Mouse (Mus musculus): ENCODE results near the gene Gramd4. TPM values are rescaled to one million over a fixed set of nuclear protein-coding genes. Genes with fewer than 3 reads are reported as not detected.

Gene Gramd4
- total and polyA plus RNA-seq, 3 experiments = 0.17 to 0.66 (median 0.56) TPM

DNA sequence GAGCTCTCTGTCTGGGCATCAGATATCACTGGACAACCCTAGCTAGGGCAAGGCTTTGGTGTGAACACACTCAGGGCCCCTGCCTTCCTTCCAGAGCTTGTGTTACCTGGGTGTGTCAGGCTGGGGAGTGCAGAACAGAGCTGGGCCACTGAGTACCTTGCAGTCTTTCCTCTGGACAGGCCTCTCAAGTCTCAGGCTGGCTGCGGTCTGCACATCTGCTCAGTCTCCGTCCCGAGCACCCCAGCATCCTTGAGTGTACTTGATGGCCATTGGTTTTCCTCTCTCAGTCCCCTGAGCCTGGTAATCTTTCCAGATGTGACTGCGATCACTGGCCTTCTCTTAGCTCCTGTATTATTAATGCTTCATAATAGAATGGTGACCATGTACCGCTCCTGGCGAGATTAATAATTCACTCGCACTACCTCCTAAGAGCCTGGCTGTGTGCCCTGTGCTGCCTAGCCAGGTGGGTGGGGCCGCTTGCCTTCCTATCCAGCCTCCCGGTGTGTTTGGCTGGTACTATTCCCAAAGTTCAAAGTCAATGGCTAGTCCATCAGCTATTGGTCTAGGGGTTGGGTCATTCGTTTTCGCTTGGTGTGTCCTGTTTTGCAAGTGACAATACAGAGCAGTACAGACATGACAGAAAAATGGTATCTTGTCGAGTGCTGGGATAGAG is 34.6 kb downstream of the Gramd4 start:
- no peak for TF ChIP-seq ELF1 (IDR thresholded peaks at IDR 0.05; ENCODE audit: low read depth, low read length)
- Histone ChIP-seq H3K27me3 (replicated peaks) (peaks cover 49% of the 10 kb centered on the region), H3K4me1 (ENCODE audit: control insufficient read depth in 1 of 2, insufficient read depth in 2 of 2) (peaks cover 25 to 60% of the 10 kb centered on the region in 2 experiments), H3K4me3 (replicated peaks in 1 of 3; ENCODE audit: low read depth in 2 of 3, low read length in 2 of 3, poor library complexity in 1 of 3) (no peak overlapping the region), H3K36me3 (replicated peaks in 1 of 2; ENCODE audit: control insufficient read depth in 1 of 2, insufficient read depth in 1 of 2, low read length in 1 of 2) (no peaks in the 10 kb centered on the region), H3K9me3 (replicated peaks; ENCODE audit: low read length) (no peaks in the 10 kb centered on the region), H3K27ac (ENCODE audit: insufficient read depth, low read depth) (no peak overlapping the region), H3K79me2 (replicated peaks; ENCODE audit: control insufficient read depth, extremely low read depth, insufficient read depth, poor library complexity, severe bottlenecking) (no peaks in the 10 kb centered on the region), H3K4me2 (ENCODE audit: insufficient read depth, low read depth, poor library complexity, severe bottlenecking) (no peak overlapping the region), H3K9ac (ENCODE audit: insufficient read depth, low read depth) (no peak overlapping the region)
- no peak for DNase-seq (ENCODE audit: extremely low read depth)
- dilution Hi-C loops (cut with MboI; ENCODE audit: extremely low pct_ligation_motif_present, extremely low pct_unique_long_range_greater_than_20kb, low sequenced_read_pairs) = no loop called here
- in situ Hi-C loops (cut with MboI; ENCODE audit: low pct_ligation_motif_present, low pct_unique_long_range_greater_than_20kb, low sequenced_read_pairs) = no loop called here

DNA sequence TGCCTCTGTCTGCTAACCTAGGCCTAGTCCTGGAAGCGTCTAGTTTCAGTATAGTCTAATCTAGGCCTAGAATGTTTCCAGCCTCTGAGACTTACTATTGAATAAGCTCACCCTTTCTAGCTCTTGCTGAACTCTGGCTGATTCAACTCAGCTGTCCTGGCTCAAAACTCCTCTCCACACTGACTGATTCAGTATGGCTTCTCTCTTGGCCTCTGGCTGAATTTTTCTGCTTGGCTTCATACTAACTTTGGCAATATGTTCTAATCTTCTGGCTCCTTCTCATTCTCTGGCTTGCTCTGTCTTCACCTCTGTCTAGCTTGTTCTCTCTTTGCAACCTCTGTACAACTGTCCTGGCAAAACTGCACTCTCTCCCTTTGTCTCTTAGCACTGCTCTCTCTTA is 35.7 kb downstream of the Gramd4 start:
- DNase-seq (ENCODE audit: extremely low read depth) = no peak
- no peak overlapping the region for H3K4me2 ChIP-seq (ENCODE audit: insufficient read depth, low read depth, poor library complexity, severe bottlenecking)
- H3K9ac ChIP-seq (ENCODE audit: insufficient read depth, low read depth) = no peak overlapping the region
- peaks cover 43% of the 10 kb centered on the region for H3K27me3 ChIP-seq (replicated peaks)
- TF ChIP-seq SIN3A (IDR thresholded peaks at IDR 0.05; ENCODE audit: low read length) (no peak), EP300 (IDR thresholded peaks at IDR 0.05; ENCODE audit: low read length) (no peak), ZC3H11A (IDR thresholded peaks at IDR 0.05; ENCODE audit: low read depth, low read length) (no peak), POLR2A (IDR thresholded peaks at IDR 0.05; ENCODE audit: low read depth, low read length) (no peak), JUND (conservative IDR thresholded peaks at IDR 0.05; ENCODE audit: low read depth, low read length) (no peak), E2F4 (IDR thresholded peaks at IDR 0.05; ENCODE audit: insufficient replicate concordance, low read depth, low read length) (no peak), ZNF384 (IDR thresholded peaks at IDR 0.05; ENCODE audit: low read depth, low read length) (no peak), MAX (IDR thresholded peaks at IDR 0.05; ENCODE audit: low read length) (no peak), CHD2 (IDR thresholded peaks at IDR 0.05; ENCODE audit: low read length) (no peak), USF1 (IDR thresholded peaks at IDR 0.05; ENCODE audit: low read depth, low read length) (no peak), PAX5 (IDR thresholded peaks at IDR 0.05; ENCODE audit: low read length) (no peak), MAFK (IDR thresholded peaks at IDR 0.05; ENCODE audit: insufficient replicate concordance, low read length) (no peak)
- H3K4me3 ChIP-seq (replicated peaks in 1 of 3; ENCODE audit: low read depth in 2 of 3, low read length in 2 of 3, poor library complexity in 1 of 3) = no peak overlapping the region
- in situ Hi-C loops (cut with MboI; ENCODE audit: low pct_ligation_motif_present, low pct_unique_long_range_greater_than_20kb, low sequenced_read_pairs) = no loop called here
- H3K36me3 ChIP-seq (replicated peaks in 1 of 2; ENCODE audit: control insufficient read depth in 1 of 2, insufficient read depth in 1 of 2, low read length in 1 of 2) = no peaks in the 10 kb centered on the region
- H3K27ac ChIP-seq (ENCODE audit: insufficient read depth, low read depth) = no peak overlapping the region
- H3K4me1 ChIP-seq (ENCODE audit: control insufficient read depth in 1 of 2, insufficient read depth in 2 of 2) = peaks cover 24 to 51% of the 10 kb centered on the region in 2 experiments
- dilution Hi-C loops (cut with MboI; ENCODE audit: extremely low pct_ligation_motif_present, extremely low pct_unique_long_range_greater_than_20kb, low sequenced_read_pairs) = no loop called here
- no peaks in the 10 kb centered on the region for H3K79me2 ChIP-seq (replicated peaks; ENCODE audit: control insufficient read depth, extremely low read depth, insufficient read depth, poor library complexity, severe bottlenecking)
- no peaks in the 10 kb centered on the region for H3K9me3 ChIP-seq (replicated peaks; ENCODE audit: low read length)
